Mouse (Mus musculus) CD4-positive, CD25-positive, alpha-beta regulatory T cell (primary cell): Measurements from ENCODE around the gene Tmem233. TPM values are rescaled to one million over a fixed set of nuclear protein-coding genes. Genes with fewer than 3 reads are reported as not detected.

ENCODE experiments used
- polyA plus RNA-seq: library from polyadenylated mRNA; unstranded; fragments of 100-300 nt; shearing (Covaris generic); gene quantifications from one replicate; pipeline ENCODE4 v1.2.1, GENCODE M21; 2017

Gene Tmem233
- polyA plus RNA-seq, result not detected

DNA sequence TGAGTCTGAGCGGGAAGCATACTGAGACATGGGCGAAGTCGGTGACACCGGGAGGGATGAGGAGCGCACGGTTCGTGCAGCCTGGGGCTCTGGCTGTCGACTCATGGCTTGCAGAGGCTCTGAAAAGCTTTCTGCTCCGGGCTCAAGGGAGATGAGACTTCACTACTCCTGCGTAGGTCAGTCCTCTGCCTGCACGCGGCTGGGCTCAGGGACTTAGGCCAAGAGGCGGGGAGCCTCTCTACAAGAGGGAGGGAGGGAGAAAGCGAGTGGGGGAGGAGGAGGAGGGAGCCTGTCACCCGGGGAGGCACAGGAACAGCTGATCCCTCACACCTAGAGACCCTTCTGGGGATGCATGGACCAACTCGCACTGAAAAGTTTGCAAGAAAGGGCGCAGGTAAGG is at the start of gene Tmem233:
Gene Tmem233, minus strand, starts transcription at position 164 of the 400 bp plus-strand sequence.

DNA sequence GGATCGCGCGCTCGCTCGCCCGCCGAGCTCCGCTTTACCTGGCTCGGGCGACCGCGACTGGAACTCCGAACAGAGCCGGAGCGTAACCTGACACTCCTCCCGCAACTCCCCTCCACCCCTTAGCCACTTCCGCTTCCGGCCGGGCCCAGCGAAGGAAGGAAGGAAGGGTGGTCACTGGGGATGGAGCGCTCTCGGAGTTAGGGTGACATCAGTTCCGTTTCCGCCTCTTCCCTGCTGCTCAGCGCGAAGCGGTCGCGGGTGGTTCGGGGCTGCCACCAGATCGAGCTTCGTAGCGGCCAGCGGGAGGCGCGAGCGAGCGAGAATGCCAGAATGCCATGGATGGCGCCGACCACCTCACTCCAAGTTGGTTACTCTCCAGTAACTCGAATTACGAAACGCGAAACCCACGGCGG is 58.7 kb downstream of the Tmem233 start, which contains the start of gene Prkab1:
Gene Prkab1, minus strand, starts transcription at position 182 of the 413 bp plus-strand sequence.

Other genes with a start within 250 kb of the Tmem233 start
- 2.7 TPM for gene Cit, start 238.0 kb downstream of the Tmem233 start, polyA plus RNA-seq
- gene Prkab1, start 58.7 kb downstream of the Tmem233 start, polyA plus RNA-seq, result 99.4 TPM
- 0.08 TPM for gene Ccdc60, start 205.7 kb upstream of the Tmem233 start, polyA plus RNA-seq